Mouse (Mus musculus): ENCODE results near the gene Tmem184b. TPM values are rescaled to one million over a fixed set of nuclear protein-coding genes. Genes with fewer than 3 reads are reported as not detected.

Tmem184b gene
- total and polyA plus RNA-seq, 3 experiments = 7.1 to 42.7 (median 21.1) TPM

- Histone ChIP-seq H3K4me1 (ENCODE audit: control insufficient read depth in 1 of 2, insufficient read depth in 2 of 2) (peaks cover 26 to 60% of the 10 kb centered on the region in 2 experiments), H3K9me3 (replicated peaks; ENCODE audit: low read length) (peaks cover 22% of the 10 kb centered on the region), H3K9ac (ENCODE audit: insufficient read depth, low read depth) (peak within 1 kb of the TSS; percentile 73), H3K27ac (ENCODE audit: insufficient read depth, low read depth) (peak within 1 kb of the TSS; percentile 72), H3K36me3 (replicated peaks in 1 of 2; ENCODE audit: control insufficient read depth in 1 of 2, insufficient read depth in 1 of 2, low read length in 1 of 2) (peaks cover 0 to 20% of the 10 kb centered on the region in 2 experiments), H3K4me3 (replicated peaks in 1 of 3; ENCODE audit: low read depth in 2 of 3, low read length in 2 of 3, poor library complexity in 1 of 3) (peak within 1 kb of the TSS; percentile 82 to 93 (median 87)), H3K27me3 (replicated peaks) (no peaks in the 10 kb centered on the region), H3K4me2 (ENCODE audit: insufficient read depth, low read depth, poor library complexity, severe bottlenecking) (peak within 1 kb of the TSS; percentile 86), H3K79me2 (replicated peaks; ENCODE audit: control insufficient read depth, extremely low read depth, insufficient read depth, poor library complexity, severe bottlenecking) (no peaks in the 10 kb centered on the region; the same call in 1 of the 2 replicates)
- TF ChIP-seq EP300 (IDR thresholded peaks at IDR 0.05; ENCODE audit: low read length) = no peak
- TF ChIP-seq RAD21 (IDR thresholded peaks at IDR 0.05; ENCODE audit: low read depth, low read length) = no peak; the same call in 1 of the 2 replicates
- no peak for TF ChIP-seq ELF1 (IDR thresholded peaks at IDR 0.05; ENCODE audit: low read depth, low read length)
- dilution Hi-C loops (cut with MboI; ENCODE audit: extremely low pct_ligation_motif_present, extremely low pct_unique_long_range_greater_than_20kb, low sequenced_read_pairs) (no loop called here), in situ Hi-C loops (cut with MboI; ENCODE audit: low pct_ligation_motif_present, low pct_unique_long_range_greater_than_20kb, low sequenced_read_pairs) (loop anchor here (25.0 kb wide), 1 partner anchor 434 kb away; the partner anchor contains the start of gene Pdxp)
- no peak for DNase-seq (ENCODE audit: extremely low read depth)
These were observed 57.1 kb downstream of the Tmem184b start, which contains the start of gene Maff for GRCm38 (mm10) chr15:79346051-79346793. Maff (plus strand) TSS chr15:79346621.

- Histone ChIP-seq H3K9me3 (replicated peaks; ENCODE audit: low read length) (peaks cover 7% of the 10 kb centered on the region), H3K4me1 (ENCODE audit: control insufficient read depth in 1 of 2, insufficient read depth in 2 of 2) (peaks cover 24 to 50% of the 10 kb centered on the region in 2 experiments), H3K9ac (ENCODE audit: insufficient read depth, low read depth) (no peak overlapping the region), H3K27ac (ENCODE audit: insufficient read depth, low read depth) (no peak overlapping the region), H3K4me2 (ENCODE audit: insufficient read depth, low read depth, poor library complexity, severe bottlenecking) (no peak overlapping the region), H3K36me3 (replicated peaks in 1 of 2; ENCODE audit: control insufficient read depth in 1 of 2, insufficient read depth in 1 of 2, low read length in 1 of 2) (peaks cover 0 to 5% of the 10 kb centered on the region in 2 experiments), H3K27me3 (replicated peaks) (no peaks in the 10 kb centered on the region), H3K4me3 (replicated peaks in 1 of 3; ENCODE audit: low read depth in 2 of 3, low read length in 2 of 3, poor library complexity in 1 of 3) (no peak overlapping the region), H3K79me2 (replicated peaks; ENCODE audit: control insufficient read depth, extremely low read depth, insufficient read depth, poor library complexity, severe bottlenecking) (no peaks in the 10 kb centered on the region; the same call in 1 of the 2 replicates)
- no peak for TF ChIP-seq RCOR1 (conservative IDR thresholded peaks at IDR 0.05; ENCODE audit: low read depth, low read length)
- dilution Hi-C loops (cut with MboI; ENCODE audit: extremely low pct_ligation_motif_present, extremely low pct_unique_long_range_greater_than_20kb, low sequenced_read_pairs) = no loop called here
- in situ Hi-C loops (cut with MboI; ENCODE audit: low pct_ligation_motif_present, low pct_unique_long_range_greater_than_20kb, low sequenced_read_pairs) = loop anchor here (25.0 kb wide), 1 partner anchor 432 kb away; the partner anchor contains the start of gene Pdxp
- DNase-seq (ENCODE audit: extremely low read depth) = no peak
These were observed 58.7 kb downstream of the Tmem184b start for GRCm38 (mm10) chr15:79344627-79345026.

GRCm38 (mm10) chr15:79342641-79343337, 60.6 kb downstream of the Tmem184b start:
- Histone ChIP-seq H3K4me1 (ENCODE audit: control insufficient read depth in 1 of 2, insufficient read depth in 2 of 2) (peaks cover 22 to 46% of the 10 kb centered on the region in 2 experiments), H3K36me3 (replicated peaks in 1 of 2; ENCODE audit: control insufficient read depth in 1 of 2, insufficient read depth in 1 of 2, low read length in 1 of 2) (no peaks in the 10 kb centered on the region), H3K4me3 (replicated peaks in 1 of 3; ENCODE audit: low read depth in 2 of 3, low read length in 2 of 3, poor library complexity in 1 of 3) (peak overlapping the region in 1 of 3 experiments; percentile 13), H3K79me2 (replicated peaks; ENCODE audit: control insufficient read depth, extremely low read depth, insufficient read depth, poor library complexity, severe bottlenecking) (no peaks in the 10 kb centered on the region), H3K9me3 (replicated peaks; ENCODE audit: low read length) (peaks cover 2% of the 10 kb centered on the region), H3K27me3 (replicated peaks) (no peaks in the 10 kb centered on the region), H3K27ac (ENCODE audit: insufficient read depth, low read depth) (no peak overlapping the region), H3K9ac (ENCODE audit: insufficient read depth, low read depth) (no peak overlapping the region), H3K4me2 (ENCODE audit: insufficient read depth, low read depth, poor library complexity, severe bottlenecking) (no peak overlapping the region)
- DNase-seq (ENCODE audit: extremely low read depth) = no peak
- dilution Hi-C loops (cut with MboI; ENCODE audit: extremely low pct_ligation_motif_present, extremely low pct_unique_long_range_greater_than_20kb, low sequenced_read_pairs) (no loop called here), in situ Hi-C loops (cut with MboI; ENCODE audit: low pct_ligation_motif_present, low pct_unique_long_range_greater_than_20kb, low sequenced_read_pairs) (loop anchor here (25.0 kb wide), 1 partner anchor 430 kb away; the partner anchor contains the start of gene Pdxp)
- TF ChIP-seq MAX (IDR thresholded peaks at IDR 0.05; ENCODE audit: low read length) = 0 out of 2 replicates have a peak, but pooled peaks have one; percentile 24
- no peak for TF ChIP-seq MEF2A (IDR thresholded peaks at IDR 0.05; ENCODE audit: borderline replicate concordance, low read depth, low read length)
